Mouse (Mus musculus) limb, embryonic 13.5 days (tissue): ENCODE measurements at regions not wholly inside any gene's neighbourhood (a gene's known extent, or its start where the extent isn't known, plus 50 kb on each side); places are given as distances from the start of the nearest gene placed in this dataset.

ENCODE experiments used
- ATAC-seq: fragments of 200-750 bp; cut with Nextera tagmentation; 2 replicates; pipeline ENCODE4 v1.8.0; 2017; ENCODE audit warnings: low read depth, moderate number of reproducible peaks, moderate TSS enrichment; ENCODE audit not compliant: low FRiP score
- H3K27ac ChIP-seq: fragments of 300-500 bp; sonication (generic); 2 replicates; pipeline ENCODE4 v1.5.1; 2015; ENCODE audit warnings: inconsistent platforms, mild to moderate bottlenecking, moderate library complexity
- H3K27me3 ChIP-seq: fragments of 300-500 bp; sonication (generic); 2 replicates; pipeline ENCODE4 v1.6.1; 2015; ENCODE audit warnings: mild to moderate bottlenecking, inconsistent platforms
- H3K36me3 ChIP-seq: fragments of 300-500 bp; sonication (generic); 2 replicates; pipeline ENCODE4 v1.6.1; 2015; ENCODE audit warnings: inconsistent platforms, mild to moderate bottlenecking, moderate library complexity
- H3K4me1 ChIP-seq: fragments of 300-500 bp; sonication (generic); 2 replicates; pipeline ENCODE4 v1.6.1; 2015; ENCODE audit warnings: inconsistent platforms
- H3K4me2 ChIP-seq: fragments of 300-500 bp; sonication (generic); replicated peaks from 2 replicates; pipeline ENCODE4 v1.6.1; 2015; ENCODE audit warnings: inconsistent platforms, mild to moderate bottlenecking, moderate library complexity
- H3K4me3 ChIP-seq: fragments of 300-500 bp; sonication (generic); 2 replicates; pipeline ENCODE4 v1.5.1; 2015; ENCODE audit warnings: moderate library complexity, mild to moderate bottlenecking, inconsistent platforms
- H3K9ac ChIP-seq: fragments of 300-500 bp; sonication (generic); 2 replicates; pipeline ENCODE4 v1.6.1; 2015; ENCODE audit warnings: mild to moderate bottlenecking, inconsistent platforms
- H3K9me3 ChIP-seq: fragments of 300-500 bp; sonication (generic); 2 replicates; pipeline ENCODE4 v1.6.1; 2016; ENCODE audit warnings: inconsistent platforms
- WGBS: fragments of 180-500 bp; shearing (Covaris S2); methylation state at CpG from one replicate; pipeline ENCODE4 v1.1.7; 2015; 5-methylcytosine and 5-hydroxymethylcytosine counted together

DNA sequence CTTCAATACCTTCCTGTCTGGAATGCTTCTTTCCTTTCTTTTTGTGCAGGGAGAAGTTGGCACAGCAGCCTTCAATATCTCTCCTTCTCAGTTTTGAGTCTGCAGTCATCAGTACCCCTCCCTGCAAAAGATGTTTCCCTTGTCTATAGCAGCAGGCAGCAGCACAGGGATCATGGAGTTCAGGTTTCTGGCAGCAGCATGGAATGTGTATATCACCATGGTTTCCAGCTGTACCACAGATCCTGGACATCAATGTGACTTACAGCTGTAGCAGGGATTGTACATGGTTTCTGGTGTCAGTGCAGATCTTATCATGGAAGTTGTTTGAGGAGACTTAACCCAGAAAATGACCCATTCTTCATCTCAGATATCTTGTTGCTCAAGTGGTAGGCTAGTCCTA lies 331.7 kb downstream of the Bmp2 start:
- peak; percentile 75; the same call in 1 of the 2 replicates for ATAC-seq
- Histone ChIP-seq H3K27me3 (no peaks in the 10 kb centered on the region), H3K4me1 (no peaks in the 10 kb centered on the region), H3K9me3 (no peaks in the 10 kb centered on the region), H3K36me3 (no peaks in the 10 kb centered on the region), H3K27ac (no peak overlapping the region), H3K4me3 (no peak overlapping the region), H3K9ac (no peak overlapping the region), H3K4me2 (no peak overlapping the region)

DNA sequence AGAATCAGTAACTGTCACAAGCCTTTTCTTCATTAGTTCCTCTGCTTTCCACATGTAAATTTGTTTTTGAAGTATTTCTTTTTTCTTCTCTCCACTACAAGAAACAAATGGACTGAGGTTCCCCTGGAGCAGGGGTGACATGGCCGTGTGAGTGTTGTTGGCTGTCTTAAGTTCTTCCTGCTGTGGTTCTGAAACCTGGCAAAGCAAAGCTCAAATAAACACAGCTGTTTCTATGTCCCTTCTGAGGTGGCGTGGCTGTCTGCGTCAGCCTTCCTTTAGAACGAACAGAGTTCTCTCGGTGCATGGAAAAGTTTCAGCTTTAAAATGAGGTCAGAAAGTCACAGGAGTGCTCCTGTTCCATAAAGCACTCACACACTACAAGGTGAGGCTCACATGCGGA lies 354.3 kb downstream of the Bmp2 start:
- H3K4me2 ChIP-seq: no peak overlapping the region
- no peak overlapping the region for H3K9ac ChIP-seq
- no peaks in the 10 kb centered on the region for H3K4me1 ChIP-seq
- ATAC-seq: no peak
- H3K9me3 ChIP-seq: no peaks in the 10 kb centered on the region
- H3K27ac ChIP-seq: no peak overlapping the region
- 65% methylated on average over 6 of the region's 6 CpGs for WGBS
- H3K36me3 ChIP-seq: no peaks in the 10 kb centered on the region
- H3K4me3 ChIP-seq: no peak overlapping the region
- no peaks in the 10 kb centered on the region for H3K27me3 ChIP-seq
